Mouse (Mus musculus) limb, embryonic 11.5 days (tissue): ENCODE measurements at regions not wholly inside any gene's neighbourhood (a gene's known extent, or its start where the extent isn't known, plus 50 kb on each side); places are given as distances from the start of the nearest gene placed in this dataset.

Source experiments
- ATAC-seq: fragments of 200-750 bp; cut with Nextera tagmentation; 2 replicates; pipeline ENCODE4 v1.8.0; 2017; ENCODE audit warnings: low read depth; ENCODE audit not compliant: insufficient number of reproducible peaks, low FRiP score, low TSS enrichment
- DNase-seq: peaks from one replicate; pipeline ENCODE4 v3.0.0-alpha.2; 2015; ENCODE audit warnings: low spot score
- H3K27ac ChIP-seq: fragments of 300-500 bp; sonication (generic); replicated peaks from 2 replicates; pipeline ENCODE4 v1.5.1; 2014; ENCODE audit warnings: low read depth, mild to moderate bottlenecking, low read length
- H3K27me3 ChIP-seq: fragments of 300-500 bp; sonication (generic); 2 replicates; pipeline ENCODE4 v1.6.1; 2014; ENCODE audit warnings: mild to moderate bottlenecking, low read length, mixed read lengths; ENCODE audit not compliant: control insufficient read depth, insufficient read depth
- H3K36me3 ChIP-seq: fragments of 300-500 bp; sonication (generic); 2 replicates; pipeline ENCODE4 v1.6.1; 2014; ENCODE audit warnings: mild to moderate bottlenecking, low read length, moderate library complexity, mixed read lengths; ENCODE audit not compliant: control insufficient read depth, insufficient read depth
- H3K4me1 ChIP-seq: fragments of 300-500 bp; sonication (generic); 2 replicates; pipeline ENCODE4 v1.6.1; 2014; ENCODE audit warnings: low read length, mixed read lengths; ENCODE audit not compliant: control insufficient read depth, insufficient read depth
- H3K4me2 ChIP-seq: fragments of 300-500 bp; sonication (generic); 2 replicates; pipeline ENCODE4 v1.6.1; 2014; ENCODE audit warnings: low read depth, mild to moderate bottlenecking, moderate library complexity; ENCODE audit not compliant: severe bottlenecking
- H3K4me3 ChIP-seq: fragments of 300-500 bp; sonication (generic); 2 replicates; pipeline ENCODE4 v1.5.1; 2014; ENCODE audit warnings: low read depth, low read length
- H3K9ac ChIP-seq: fragments of 300-500 bp; sonication (generic); 2 replicates; pipeline ENCODE4 v1.6.1; 2014; ENCODE audit warnings: mild to moderate bottlenecking, low read length
- H3K9me3 ChIP-seq: fragments of 300-500 bp; sonication (generic); 2 replicates; pipeline ENCODE4 v1.6.1; 2016; ENCODE audit warnings: low read length; ENCODE audit not compliant: control insufficient read depth
- WGBS: fragments of 180-500 bp; shearing (Covaris S2); extraction: QIAGEN DNeasy Blood & Tissue Kit; methylation state at CpG from one replicate; pipeline ENCODE4 v1.1.7; 2014; 5-methylcytosine and 5-hydroxymethylcytosine counted together

- no peak for ATAC-seq
- WGBS = 86% methylated on average over 2 of the region's 2 CpGs
- H3K4me2 ChIP-seq = no peak overlapping the region
Observed at GRCm38 (mm10) chr8:113250264-113250663, 385.1 kb upstream of the Mon1b start.

GRCm38 (mm10) chr8:113254076-113254475, 381.3 kb upstream of the Mon1b start:
- 64% methylated on average over 5 of the region's 5 CpGs for WGBS

More at GRCm38 (mm10) chr8:113250264-113250663, 385.1 kb upstream of the Mon1b start:
- no peak overlapping the region for H3K27ac ChIP-seq
- no peak for DNase-seq
- H3K9ac ChIP-seq = no peak overlapping the region
- no peaks in the 10 kb centered on the region for H3K36me3 ChIP-seq
- H3K27me3 ChIP-seq = no peaks in the 10 kb centered on the region
- H3K4me3 ChIP-seq = no peak overlapping the region
- H3K4me1 ChIP-seq = no peaks in the 10 kb centered on the region
- no peaks in the 10 kb centered on the region for H3K9me3 ChIP-seq

DNA sequence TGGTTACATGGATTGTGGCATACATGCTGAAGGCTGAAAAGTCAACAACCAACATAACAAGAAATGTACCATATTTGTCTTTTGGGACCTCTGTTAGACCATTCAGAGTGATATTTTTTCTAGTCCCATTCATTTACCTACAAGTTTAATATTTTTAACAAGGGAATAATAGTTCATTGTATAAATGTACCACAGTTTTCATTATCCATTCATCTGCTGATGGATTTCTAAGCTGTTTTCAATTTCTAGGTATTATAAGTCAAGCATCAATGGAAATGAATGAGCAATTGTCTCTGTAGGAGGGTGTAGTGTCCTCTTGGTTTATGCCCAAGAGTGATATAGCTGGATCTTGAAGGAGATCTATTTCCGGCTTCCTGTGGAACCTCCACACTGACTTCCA, 375.9 kb upstream of the Mon1b start:
- no peak for DNase-seq
- no peak overlapping the region for H3K4me2 ChIP-seq
- no peaks in the 10 kb centered on the region for H3K27me3 ChIP-seq
- H3K36me3 ChIP-seq = no peaks in the 10 kb centered on the region
- WGBS = 94% methylated on average over 1 of the region's 1 CpGs
- no peak overlapping the region for H3K4me3 ChIP-seq
- no peak for ATAC-seq
- no peaks in the 10 kb centered on the region for H3K9me3 ChIP-seq
- no peak overlapping the region for H3K27ac ChIP-seq
- H3K9ac ChIP-seq = no peak overlapping the region
- H3K4me1 ChIP-seq = no peaks in the 10 kb centered on the region

More at GRCm38 (mm10) chr8:113254076-113254475, 381.3 kb upstream of the Mon1b start:
- Histone ChIP-seq H3K27ac (no peak overlapping the region), H3K4me3 (no peak overlapping the region), H3K9me3 (no peaks in the 10 kb centered on the region), H3K9ac (no peak overlapping the region), H3K27me3 (no peaks in the 10 kb centered on the region), H3K36me3 (no peaks in the 10 kb centered on the region), H3K4me1 (no peaks in the 10 kb centered on the region), H3K4me2 (no peak overlapping the region)
- DNase-seq (no peak), ATAC-seq (no peak)

GRCm38 (mm10) chr8:113263296-113263695, 372.1 kb upstream of the Mon1b start:
- Histone ChIP-seq H3K27me3 (no peaks in the 10 kb centered on the region), H3K27ac (no peak overlapping the region), H3K4me3 (no peak overlapping the region), H3K36me3 (no peaks in the 10 kb centered on the region), H3K4me2 (no peak overlapping the region), H3K4me1 (no peaks in the 10 kb centered on the region), H3K9me3 (no peaks in the 10 kb centered on the region), H3K9ac (no peak overlapping the region)
- no peak for DNase-seq
- WGBS = 88% methylated on average over 3 of the region's 3 CpGs
- no peak for ATAC-seq

DNA sequence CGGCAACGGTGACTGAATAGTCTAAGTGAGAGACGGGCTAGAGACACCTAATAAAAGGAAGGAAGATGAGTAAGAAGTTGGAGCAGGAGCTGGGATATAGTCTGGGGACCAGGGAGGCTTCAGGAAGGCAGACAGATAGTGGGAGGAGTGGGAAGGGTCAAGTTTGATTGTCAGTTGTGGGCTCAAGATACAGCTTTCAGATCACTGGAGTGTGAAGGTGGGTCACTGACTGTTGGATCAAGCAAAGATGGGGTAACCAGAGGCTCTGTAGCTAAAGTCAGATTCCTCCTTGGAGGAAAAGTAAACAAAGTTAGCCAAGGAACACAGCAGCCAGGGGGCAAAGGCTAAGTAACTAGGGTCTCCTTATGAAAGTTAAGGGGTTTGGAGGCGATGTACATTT, 364.1 kb upstream of the Mon1b start:
- Histone ChIP-seq H3K4me2 (no peak overlapping the region), H3K4me3 (no peak overlapping the region), H3K27ac (no peak overlapping the region), H3K9ac (no peak overlapping the region), H3K36me3 (no peaks in the 10 kb centered on the region), H3K4me1 (no peaks in the 10 kb centered on the region), H3K27me3 (no peaks in the 10 kb centered on the region), H3K9me3 (no peaks in the 10 kb centered on the region)
- no peak for ATAC-seq
- WGBS = 88% methylated on average over 4 of the region's 4 CpGs
- DNase-seq = no peak

- no peak for DNase-seq
- Histone ChIP-seq H3K27ac (no peak overlapping the region), H3K4me1 (no peaks in the 10 kb centered on the region), H3K9me3 (no peaks in the 10 kb centered on the region), H3K4me3 (no peak overlapping the region), H3K9ac (no peak overlapping the region), H3K36me3 (no peaks in the 10 kb centered on the region), H3K27me3 (no peaks in the 10 kb centered on the region), H3K4me2 (no peak overlapping the region)
- WGBS = 83% methylated on average over 4 of the region's 4 CpGs
- no peak for ATAC-seq
Observed at GRCm38 (mm10) chr8:113300273-113300843, 335.0 kb upstream of the Mon1b start.

- Histone ChIP-seq H3K4me2 (no peak overlapping the region), H3K27ac (no peak overlapping the region)
Observed at GRCm38 (mm10) chr8:113303426-113303825, 332.0 kb upstream of the Mon1b start.

DNA sequence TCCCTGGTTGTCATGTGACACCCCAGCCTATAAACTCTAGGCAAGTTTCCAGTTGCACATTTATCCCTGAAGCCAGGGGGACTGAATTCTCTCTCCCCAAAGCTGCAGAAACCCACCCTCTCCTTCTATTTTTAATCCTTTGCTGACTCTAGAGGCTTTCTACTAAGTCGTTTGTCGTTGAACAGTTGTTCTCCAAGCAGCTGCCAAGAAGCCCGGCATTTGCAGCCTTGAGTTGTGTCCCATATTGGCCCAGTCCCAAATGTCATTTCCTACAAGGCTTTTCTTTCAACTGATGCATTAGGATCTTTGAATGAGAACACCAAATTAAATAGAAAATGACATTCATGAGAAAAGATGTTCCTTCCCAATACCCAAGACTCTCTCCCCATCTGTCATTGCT, 318.2 kb upstream of the Mon1b start:
- H3K4me1 ChIP-seq = no peaks in the 10 kb centered on the region
- WGBS = 80% methylated on average over 3 of the region's 3 CpGs
- H3K9ac ChIP-seq = no peak overlapping the region
- H3K4me3 ChIP-seq = no peak overlapping the region
- no peaks in the 10 kb centered on the region for H3K27me3 ChIP-seq
- no peaks in the 10 kb centered on the region for H3K36me3 ChIP-seq
- H3K9me3 ChIP-seq = no peaks in the 10 kb centered on the region
- no peak for ATAC-seq
- no peak overlapping the region for H3K27ac ChIP-seq
- DNase-seq = no peak
- no peak overlapping the region for H3K4me2 ChIP-seq

More at GRCm38 (mm10) chr8:113303426-113303825, 332.0 kb upstream of the Mon1b start:
- H3K9me3 ChIP-seq = no peaks in the 10 kb centered on the region
- no peaks in the 10 kb centered on the region for H3K36me3 ChIP-seq
- H3K9ac ChIP-seq = no peak overlapping the region
- no peak for ATAC-seq
- no peak for DNase-seq
- H3K4me1 ChIP-seq = no peaks in the 10 kb centered on the region
- WGBS = 85% methylated on average over 8 of the region's 8 CpGs
- no peak overlapping the region for H3K4me3 ChIP-seq
- H3K27me3 ChIP-seq = no peaks in the 10 kb centered on the region

- no peaks in the 10 kb centered on the region for H3K36me3 ChIP-seq
- no peaks in the 10 kb centered on the region for H3K27me3 ChIP-seq
- H3K4me3 ChIP-seq = no peak overlapping the region
- 78% methylated on average over 6 of the region's 6 CpGs for WGBS
- no peak overlapping the region for H3K9ac ChIP-seq
- DNase-seq (no peak), ATAC-seq (no peak)
- H3K9me3 ChIP-seq = no peaks in the 10 kb centered on the region
- H3K27ac ChIP-seq = no peak overlapping the region
- H3K4me1 ChIP-seq = no peaks in the 10 kb centered on the region
- no peak overlapping the region for H3K4me2 ChIP-seq
Observed at GRCm38 (mm10) chr8:113331576-113331975, 303.8 kb upstream of the Mon1b start.
